Mouse (Mus musculus) cerebellum, adult (tissue): ENCODE results near the gene Cyb5b.

Experiments
- ATAC-seq: cut with Nextera tagmentation; 2 replicates; pipeline ENCODE4 v1.9.2; 2017; ENCODE audit warnings: mild to moderate bottlenecking, moderate library complexity, mixed read lengths; ENCODE audit not compliant: insufficient number of reproducible peaks, low FRiP score, low TSS enrichment

Gene Cyb5b

GRCm38 (mm10) chr8:107218091-107218490, 67.7 kb downstream of the Cyb5b start:
- no peak for ATAC-seq

- ATAC-seq, result no peak
These were observed 68.6 kb downstream of the Cyb5b start for GRCm38 (mm10) chr8:107219078-107219477.

- no peak for ATAC-seq
These were observed 71.7 kb downstream of the Cyb5b start for GRCm38 (mm10) chr8:107221924-107222851.

- ATAC-seq, result no peak
These were observed 75.7 kb downstream of the Cyb5b start for GRCm38 (mm10) chr8:107226183-107226582.

- no peak for ATAC-seq
These were observed 76.7 kb downstream of the Cyb5b start for GRCm38 (mm10) chr8:107227011-107227626.

GRCm38 (mm10) chr8:107233251-107233650, 82.8 kb downstream of the Cyb5b start:
- no peak for ATAC-seq

- ATAC-seq, result no peak
These were observed 83.3 kb downstream of the Cyb5b start for GRCm38 (mm10) chr8:107233718-107234117.
